Mouse (Mus musculus): ENCODE measurements around the gene Xylb. TPM values are rescaled to one million over a fixed set of nuclear protein-coding genes. Genes with fewer than 3 reads are reported as not detected.

Xylb gene
- polyA plus RNA-seq, 1 experiment from 2014 or later: 12.5 TPM

DNA sequence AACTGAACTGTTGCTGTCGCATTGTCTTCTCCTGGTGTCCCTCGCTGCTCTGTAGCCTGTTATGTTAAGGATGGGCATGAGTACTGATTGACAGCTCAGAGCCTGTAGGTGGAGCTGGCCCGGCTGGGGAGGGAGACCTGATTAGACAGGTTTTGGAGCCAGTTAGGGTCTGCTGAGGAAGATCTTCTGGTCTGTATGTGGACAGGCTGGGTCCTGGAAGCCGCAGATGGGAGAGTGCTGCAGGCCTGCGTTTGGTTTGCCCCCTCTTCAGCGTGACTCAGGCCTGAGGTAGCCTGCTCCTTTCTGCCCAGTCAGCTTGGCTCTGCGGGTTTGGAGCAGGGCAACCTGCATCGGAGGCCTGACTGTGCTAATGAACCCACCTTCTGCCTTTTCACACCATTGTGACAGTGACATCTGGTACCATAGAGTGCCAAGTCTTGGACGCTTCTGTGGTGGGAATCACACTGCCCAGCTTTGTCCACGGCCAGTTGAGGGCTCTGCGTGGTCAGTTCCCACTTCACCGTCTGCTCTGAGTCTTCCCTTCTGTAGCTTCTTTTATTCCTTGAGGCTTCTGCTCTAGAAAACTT lies 62.8 kb downstream of the Xylb start:
- 84% methylated on average over 12 of the region's 12 CpGs for WGBS
- DNase-seq (ENCODE audit: low spot score): no peak

GRCm38 (mm10) chr9:119425217-119425975 lies 68.2 kb downstream of the Xylb start:
- Histone ChIP-seq H3K9me3 (ENCODE audit: control insufficient read depth, low read length) (no peaks in the 10 kb centered on the region), H3K4me2 (ENCODE audit: low read length) (peak overlapping the region; percentile 18; the same call in 1 of the 2 replicates), H3K4me3 (ENCODE audit: low read depth, low read length) (no peak overlapping the region), H3K27me3 (replicated peaks; ENCODE audit: control insufficient read depth, insufficient read depth, low read length) (no peaks in the 10 kb centered on the region), H3K4me1 (replicated peaks; ENCODE audit: control insufficient read depth, insufficient read depth, low read length) (peaks cover 30% of the 10 kb centered on the region), H3K27ac (ENCODE audit: low read depth) (peak overlapping the region; percentile 40), H3K9ac (ENCODE audit: low read length) (0 out of 2 replicates have a peak overlapping the region, but pooled peaks have one; percentile 18), H3K36me3 (ENCODE audit: control insufficient read depth, insufficient read depth, low read length) (peaks cover 24% of the 10 kb centered on the region)
- 30% methylated on average over 7 of the region's 7 CpGs for WGBS
- ATAC-seq (replicated peaks; ENCODE audit: low FRiP score, low TSS enrichment, low read depth): peak; percentile 80
- DNase-seq (ENCODE audit: low spot score): peak; percentile 75

More for the DNA sequence above, 62.8 kb downstream of the Xylb start:
- no peak overlapping the region for H3K9ac ChIP-seq (ENCODE audit: low read length)
- no peak overlapping the region for H3K4me2 ChIP-seq (ENCODE audit: low read length)
- H3K9me3 ChIP-seq (ENCODE audit: control insufficient read depth, low read length): no peaks in the 10 kb centered on the region
- no peak for ATAC-seq (replicated peaks; ENCODE audit: low FRiP score, low TSS enrichment, low read depth)
- no peaks in the 10 kb centered on the region for H3K27me3 ChIP-seq (replicated peaks; ENCODE audit: control insufficient read depth, insufficient read depth, low read length)
- H3K27ac ChIP-seq (ENCODE audit: low read depth): no peak overlapping the region
- no peaks in the 10 kb centered on the region for H3K36me3 ChIP-seq (ENCODE audit: control insufficient read depth, insufficient read depth, low read length)
- H3K4me3 ChIP-seq (ENCODE audit: low read depth, low read length): no peak overlapping the region
- H3K4me1 ChIP-seq (replicated peaks; ENCODE audit: control insufficient read depth, insufficient read depth, low read length): peaks cover 14% of the 10 kb centered on the region

DNA sequence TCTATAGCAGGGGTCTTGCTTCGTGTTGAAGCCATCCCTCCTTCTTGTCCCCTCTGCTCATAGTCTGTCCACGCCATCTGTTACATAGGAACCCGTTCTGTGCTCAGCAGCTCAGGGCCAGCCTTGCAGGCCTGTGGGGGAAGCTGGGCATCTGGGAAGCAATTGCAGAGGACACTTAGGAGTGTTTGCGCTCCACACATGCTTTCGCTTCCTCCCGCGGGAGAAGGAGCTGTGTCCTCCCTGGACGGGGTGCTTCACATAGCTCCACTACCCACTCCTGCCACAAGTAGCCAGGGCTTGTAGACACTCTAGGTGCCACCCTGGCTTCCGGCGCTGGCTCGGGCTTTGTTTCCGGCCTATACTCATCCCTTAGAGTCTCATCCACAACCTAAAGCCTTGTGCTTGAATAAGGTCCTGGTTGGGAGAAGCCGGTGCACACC lies 68.8 kb downstream of the Xylb start:
- H3K4me1 ChIP-seq (replicated peaks; ENCODE audit: control insufficient read depth, insufficient read depth, low read length): peaks cover 30% of the 10 kb centered on the region
- no peaks in the 10 kb centered on the region for H3K9me3 ChIP-seq (ENCODE audit: control insufficient read depth, low read length)
- H3K4me3 ChIP-seq (ENCODE audit: low read depth, low read length): no peak overlapping the region
- ATAC-seq (replicated peaks; ENCODE audit: low FRiP score, low TSS enrichment, low read depth): no peak
- H3K36me3 ChIP-seq (ENCODE audit: control insufficient read depth, insufficient read depth, low read length): peaks cover 27% of the 10 kb centered on the region
- no peak overlapping the region for H3K9ac ChIP-seq (ENCODE audit: low read length)
- H3K27ac ChIP-seq (ENCODE audit: low read depth): peak overlapping the region; percentile 40; the same call in 1 of the 2 replicates
- no peak overlapping the region for H3K4me2 ChIP-seq (ENCODE audit: low read length)
- H3K27me3 ChIP-seq (replicated peaks; ENCODE audit: control insufficient read depth, insufficient read depth, low read length): no peaks in the 10 kb centered on the region
- WGBS: 82% methylated on average over 13 of the region's 13 CpGs
- DNase-seq (ENCODE audit: low spot score): no peak

- WGBS: 64% methylated on average over 7 of the region's 7 CpGs
- Histone ChIP-seq H3K4me2 (ENCODE audit: low read length) (no peak overlapping the region), H3K4me3 (ENCODE audit: low read depth, low read length) (no peak overlapping the region), H3K36me3 (ENCODE audit: control insufficient read depth, insufficient read depth, low read length) (peaks cover 30% of the 10 kb centered on the region), H3K9me3 (ENCODE audit: control insufficient read depth, low read length) (no peaks in the 10 kb centered on the region), H3K4me1 (replicated peaks; ENCODE audit: control insufficient read depth, insufficient read depth, low read length) (peaks cover 30% of the 10 kb centered on the region), H3K27ac (ENCODE audit: low read depth) (no peak overlapping the region), H3K9ac (ENCODE audit: low read length) (no peak overlapping the region), H3K27me3 (replicated peaks; ENCODE audit: control insufficient read depth, insufficient read depth, low read length) (no peaks in the 10 kb centered on the region)
- ATAC-seq (replicated peaks; ENCODE audit: low FRiP score, low TSS enrichment, low read depth): no peak
- no peak for DNase-seq (ENCODE audit: low spot score)
Observed at GRCm38 (mm10) chr9:119426483-119426882, 69.3 kb downstream of the Xylb start.

DNA sequence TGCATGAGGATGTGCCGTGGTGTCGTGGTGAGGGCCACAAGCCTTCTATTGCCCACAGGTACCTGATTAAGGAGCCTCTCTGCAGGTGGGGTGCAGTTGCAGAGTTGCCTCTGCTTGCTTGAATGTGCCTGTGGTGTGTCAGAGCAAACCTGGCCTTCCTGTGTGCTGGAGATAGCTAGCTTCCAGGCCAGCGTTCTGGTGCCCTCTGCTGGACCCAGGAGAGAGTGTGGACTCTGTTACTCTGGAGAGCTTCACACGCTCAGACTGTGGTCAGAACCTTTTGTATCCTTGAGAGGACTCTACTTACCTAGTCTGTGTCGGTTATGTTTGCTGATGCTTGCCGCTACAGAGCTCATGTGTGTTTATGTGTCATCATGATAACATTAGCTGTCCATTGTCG lies 73.1 kb downstream of the Xylb start:
- no peak overlapping the region for H3K4me3 ChIP-seq (ENCODE audit: low read depth, low read length)
- no peaks in the 10 kb centered on the region for H3K27me3 ChIP-seq (replicated peaks; ENCODE audit: control insufficient read depth, insufficient read depth, low read length)
- H3K9ac ChIP-seq (ENCODE audit: low read length): no peak overlapping the region
- WGBS: 48% methylated on average over 7 of the region's 7 CpGs
- no peaks in the 10 kb centered on the region for H3K9me3 ChIP-seq (ENCODE audit: control insufficient read depth, low read length)
- peaks cover 61% of the 10 kb centered on the region for H3K36me3 ChIP-seq (ENCODE audit: control insufficient read depth, insufficient read depth, low read length)
- H3K27ac ChIP-seq (ENCODE audit: low read depth): no peak overlapping the region
- ATAC-seq (replicated peaks; ENCODE audit: low FRiP score, low TSS enrichment, low read depth) (0 out of 2 replicates have a peak, but pooled peaks have one; percentile 45), DNase-seq (ENCODE audit: low spot score) (peak; percentile 78)
- H3K4me2 ChIP-seq (ENCODE audit: low read length): no peak overlapping the region
- H3K4me1 ChIP-seq (replicated peaks; ENCODE audit: control insufficient read depth, insufficient read depth, low read length): peaks cover 16% of the 10 kb centered on the region

GRCm38 (mm10) chr9:119435855-119436254 lies 78.7 kb downstream of the Xylb start:
- Histone ChIP-seq H3K36me3 (ENCODE audit: control insufficient read depth, insufficient read depth, low read length) (peaks cover 66% of the 10 kb centered on the region), H3K4me3 (ENCODE audit: low read depth, low read length) (no peak overlapping the region), H3K9ac (ENCODE audit: low read length) (no peak overlapping the region), H3K27ac (ENCODE audit: low read depth) (no peak overlapping the region), H3K9me3 (ENCODE audit: control insufficient read depth, low read length) (no peaks in the 10 kb centered on the region), H3K4me1 (replicated peaks; ENCODE audit: control insufficient read depth, insufficient read depth, low read length) (no peaks in the 10 kb centered on the region), H3K4me2 (ENCODE audit: low read length) (no peak overlapping the region), H3K27me3 (replicated peaks; ENCODE audit: control insufficient read depth, insufficient read depth, low read length) (no peaks in the 10 kb centered on the region)
- DNase-seq (ENCODE audit: low spot score): no peak
- 80% methylated on average over 2 of the region's 2 CpGs for WGBS
- ATAC-seq (replicated peaks; ENCODE audit: low FRiP score, low TSS enrichment, low read depth): no peak

- no peak overlapping the region for H3K4me3 ChIP-seq (ENCODE audit: low read depth, low read length)
- peaks cover 47% of the 10 kb centered on the region for H3K36me3 ChIP-seq (ENCODE audit: control insufficient read depth, insufficient read depth, low read length)
- no peak overlapping the region for H3K9ac ChIP-seq (ENCODE audit: low read length)
- no peaks in the 10 kb centered on the region for H3K4me1 ChIP-seq (replicated peaks; ENCODE audit: control insufficient read depth, insufficient read depth, low read length)
- ATAC-seq (replicated peaks; ENCODE audit: low FRiP score, low TSS enrichment, low read depth) (no peak), DNase-seq (ENCODE audit: low spot score) (no peak)
- 91% methylated on average over 12 of the region's 12 CpGs for WGBS
- no peak overlapping the region for H3K27ac ChIP-seq (ENCODE audit: low read depth)
- H3K9me3 ChIP-seq (ENCODE audit: control insufficient read depth, low read length): no peaks in the 10 kb centered on the region
- H3K27me3 ChIP-seq (replicated peaks; ENCODE audit: control insufficient read depth, insufficient read depth, low read length): no peaks in the 10 kb centered on the region
- no peak overlapping the region for H3K4me2 ChIP-seq (ENCODE audit: low read length)
Observed at GRCm38 (mm10) chr9:119438065-119438464, 80.9 kb downstream of the Xylb start.

DNA sequence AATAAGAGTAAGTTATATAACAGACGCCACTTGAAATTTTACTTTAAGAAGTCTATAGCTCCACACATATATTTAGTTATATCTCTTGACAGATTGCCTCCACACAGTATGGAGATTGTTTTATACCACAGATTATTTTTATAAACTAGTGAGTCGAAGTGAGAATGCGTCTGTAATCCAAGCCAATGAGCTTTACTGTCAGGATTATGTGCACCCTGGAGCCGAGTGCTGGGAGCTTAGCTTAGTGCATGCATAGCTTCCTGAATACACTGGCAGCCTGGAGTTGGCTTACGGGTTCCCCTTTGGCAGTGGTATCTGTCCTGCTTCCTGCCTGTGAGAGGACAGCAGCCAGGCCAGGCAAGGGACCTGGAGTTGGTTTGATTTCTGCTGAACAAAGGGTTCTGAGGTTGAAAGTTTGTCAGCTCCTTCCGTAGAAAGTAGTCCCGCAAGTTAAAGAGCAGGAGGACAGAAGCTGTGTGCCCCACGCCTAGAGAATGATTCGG lies 81.4 kb downstream of the Xylb start:
- Histone ChIP-seq H3K4me1 (replicated peaks; ENCODE audit: control insufficient read depth, insufficient read depth, low read length) (no peaks in the 10 kb centered on the region), H3K4me2 (ENCODE audit: low read length) (no peak overlapping the region), H3K27ac (ENCODE audit: low read depth) (no peak overlapping the region), H3K27me3 (replicated peaks; ENCODE audit: control insufficient read depth, insufficient read depth, low read length) (no peaks in the 10 kb centered on the region), H3K9ac (ENCODE audit: low read length) (no peak overlapping the region), H3K9me3 (ENCODE audit: control insufficient read depth, low read length) (no peaks in the 10 kb centered on the region), H3K36me3 (ENCODE audit: control insufficient read depth, insufficient read depth, low read length) (peaks cover 42% of the 10 kb centered on the region), H3K4me3 (ENCODE audit: low read depth, low read length) (no peak overlapping the region)
- ATAC-seq (replicated peaks; ENCODE audit: low FRiP score, low TSS enrichment, low read depth) (no peak), DNase-seq (ENCODE audit: low spot score) (no peak)
- WGBS: 89% methylated on average over 9 of the region's 9 CpGs

All from intestine, embryonic 14.5 days (tissue).